Mouse (Mus musculus) ovary, postnatal 14 days (tissue): ENCODE results near the gene Secisbp2.

Experiments
- DNase-seq: peaks from one replicate; pipeline ENCODE4 v3.0.0; 2022; ENCODE audit warnings: low spot score

The Secisbp2 gene

GRCm38 (mm10) chr13:51732097-51732664, 80.7 kb downstream of the Secisbp2 start:
- no peak for DNase-seq
